Mouse (Mus musculus) ES-Bruce4 (cell line): Measurements from ENCODE around the gene Ccin. TPM values are rescaled to one million over a fixed set of nuclear protein-coding genes. Genes with fewer than 3 reads are reported as not detected.

Experiments
- H3K27ac ChIP-seq: 2 replicates; pipeline ENCODE4 v1.5.1; 2012; ENCODE audit warnings: low read length, inconsistent platforms; ENCODE audit not compliant: insufficient read depth
- H3K27me3 ChIP-seq: 2 replicates; pipeline ENCODE4 v1.6.1; 2012; ENCODE audit warnings: mild to moderate bottlenecking, low read length, inconsistent platforms; ENCODE audit not compliant: control insufficient read depth, poor library complexity, insufficient read depth, severe bottlenecking
- H3K36me3 ChIP-seq: 2 replicates; pipeline ENCODE4 v1.6.1; 2012; ENCODE audit warnings: inconsistent platforms, mild to moderate bottlenecking, low read length, moderate library complexity; ENCODE audit not compliant: control insufficient read depth, poor library complexity, insufficient read depth, severe bottlenecking
- H3K4me1 ChIP-seq: one replicate; pipeline ENCODE4 v1.8.1; 2011; ENCODE audit warnings: low read length; ENCODE audit not compliant: control insufficient read depth, insufficient read depth
- H3K4me3 ChIP-seq: 2 replicates; pipeline ENCODE4 v1.5.1; 2011; ENCODE audit warnings: low read depth, mild to moderate bottlenecking, low read length
- H3K9ac ChIP-seq: 2 replicates; pipeline ENCODE4 v1.6.1; 2012; ENCODE audit warnings: low read depth, mild to moderate bottlenecking, inconsistent platforms; ENCODE audit not compliant: poor library complexity, severe bottlenecking
- H3K9me3 ChIP-seq: replicated peaks from 2 replicates; pipeline ENCODE4 v1.6.1; 2012; ENCODE audit warnings: mild to moderate bottlenecking, low read length, inconsistent platforms; ENCODE audit not compliant: control insufficient read depth, poor library complexity, insufficient read depth, severe bottlenecking
- CTCF ChIP-seq: IDR thresholded peaks from one replicate; pipeline ENCODE4 v1.8.1; 2011; ENCODE audit warnings: low read depth, low read length
- EP300 ChIP-seq: IDR thresholded peaks from 2 replicates; pipeline ENCODE4 v1.6.1; 2011; ENCODE audit warnings: low read depth, low read length; ENCODE audit not compliant: insufficient read depth
- POLR2A ChIP-seq: IDR thresholded peaks from one replicate; pipeline ENCODE4 v1.8.1; 2011; ENCODE audit warnings: low read length; ENCODE audit not compliant: insufficient read depth
- polyA plus RNA-seq: library from polyadenylated mRNA; stranded (reverse); fragments of >200 nt; gene quantifications from 2 replicates; pipeline ENCODE4 v1.2.4, GENCODE M21; 2011; ENCODE audit warnings: low read depth; ENCODE audit not compliant: missing spikeins, insufficient read depth, insufficient read length

The Ccin gene
- polyA plus RNA-seq, 1 experiment, result not detected

- no peaks in the 10 kb centered on the region for H3K4me1 ChIP-seq
- H3K4me3 ChIP-seq, result no peak overlapping the region
- no peak overlapping the region for H3K27ac ChIP-seq
- no peaks in the 10 kb centered on the region for H3K27me3 ChIP-seq
- TF ChIP-seq POLR2A (no peak), CTCF (no peak), EP300 (no peak)
- H3K9me3 ChIP-seq, result no peaks in the 10 kb centered on the region
- no peak overlapping the region for H3K9ac ChIP-seq
- H3K36me3 ChIP-seq, result peaks cover 83% of the 10 kb centered on the region
Measured at GRCm38 (mm10) chr4:44022766-44023165, 39.5 kb downstream of the Ccin start.

GRCm38 (mm10) chr4:44023681-44024080 lies 40.4 kb downstream of the Ccin start:
- H3K9me3 ChIP-seq, result no peaks in the 10 kb centered on the region
- no peak overlapping the region for H3K27ac ChIP-seq
- peaks cover 78% of the 10 kb centered on the region for H3K36me3 ChIP-seq
- H3K27me3 ChIP-seq, result no peaks in the 10 kb centered on the region
- no peak overlapping the region for H3K4me3 ChIP-seq
- H3K9ac ChIP-seq, result no peak overlapping the region
- no peaks in the 10 kb centered on the region for H3K4me1 ChIP-seq
- TF ChIP-seq CTCF (no peak), EP300 (no peak), POLR2A (no peak)

DNA sequence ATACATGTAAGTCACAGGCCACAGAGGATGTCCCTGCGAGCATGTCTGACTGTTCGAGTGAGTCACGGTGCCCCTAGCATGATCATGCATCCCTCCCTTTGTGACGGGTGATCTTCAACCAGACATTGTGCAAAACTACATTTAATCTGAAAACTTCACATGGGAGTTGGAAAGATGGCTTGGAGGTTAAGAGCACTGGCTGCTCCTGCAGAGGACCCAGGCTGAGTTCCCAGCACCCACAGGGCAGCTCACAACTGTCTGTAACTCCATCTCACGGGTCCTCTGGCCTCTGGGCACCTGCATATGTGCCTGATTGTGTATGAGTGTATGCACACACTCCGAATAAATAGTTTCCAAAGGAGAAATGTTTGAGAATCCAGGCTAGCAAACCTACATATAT lies 41.0 kb downstream of the Ccin start:
- Histone ChIP-seq H3K9ac (no peak overlapping the region), H3K27ac (no peak overlapping the region), H3K4me3 (no peak overlapping the region), H3K27me3 (no peaks in the 10 kb centered on the region), H3K4me1 (no peaks in the 10 kb centered on the region), H3K36me3 (peaks cover 76% of the 10 kb centered on the region), H3K9me3 (no peaks in the 10 kb centered on the region)
- TF ChIP-seq EP300 (no peak), POLR2A (no peak), CTCF (no peak)

DNA sequence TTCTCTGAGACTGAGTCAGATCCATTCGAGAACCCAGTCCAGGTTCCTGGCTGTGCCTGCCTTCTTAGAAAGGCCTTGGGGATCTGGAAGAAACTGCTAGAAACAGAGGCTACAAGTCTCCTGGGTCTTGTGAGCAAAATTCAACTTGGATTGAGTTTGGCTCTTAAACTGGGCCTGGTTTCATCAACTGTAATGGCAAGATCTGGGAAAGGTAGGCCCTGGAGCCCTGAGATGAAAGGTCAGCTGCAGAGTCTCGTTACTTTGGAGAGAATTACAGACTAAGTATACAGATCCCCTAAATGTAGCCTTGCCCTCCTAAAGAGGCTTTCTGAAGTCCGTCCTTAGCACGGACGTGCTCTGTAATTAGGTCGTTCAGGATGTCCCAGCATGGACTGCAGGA lies 42.3 kb downstream of the Ccin start:
- no peak overlapping the region for H3K4me3 ChIP-seq
- no peaks in the 10 kb centered on the region for H3K9me3 ChIP-seq
- TF ChIP-seq POLR2A, result no peak
- TF ChIP-seq EP300, result no peak
- TF ChIP-seq CTCF, result no peak
- peaks cover 69% of the 10 kb centered on the region for H3K36me3 ChIP-seq
- H3K4me1 ChIP-seq, result no peaks in the 10 kb centered on the region
- no peak overlapping the region for H3K9ac ChIP-seq
- no peak overlapping the region for H3K27ac ChIP-seq
- no peaks in the 10 kb centered on the region for H3K27me3 ChIP-seq

- H3K4me1 ChIP-seq, result no peaks in the 10 kb centered on the region
- no peak overlapping the region for H3K9ac ChIP-seq
- H3K9me3 ChIP-seq, result no peaks in the 10 kb centered on the region
- peaks cover 58% of the 10 kb centered on the region for H3K36me3 ChIP-seq
- no peaks in the 10 kb centered on the region for H3K27me3 ChIP-seq
- TF ChIP-seq CTCF, result no peak
- TF ChIP-seq POLR2A, result no peak
- no peak for TF ChIP-seq EP300
- H3K27ac ChIP-seq, result no peak overlapping the region
- no peak overlapping the region for H3K4me3 ChIP-seq
Measured at GRCm38 (mm10) chr4:44028303-44029135, 45.2 kb downstream of the Ccin start.

GRCm38 (mm10) chr4:44029661-44030066 lies 46.4 kb downstream of the Ccin start:
- H3K9me3 ChIP-seq, result no peaks in the 10 kb centered on the region
- no peaks in the 10 kb centered on the region for H3K27me3 ChIP-seq
- no peaks in the 10 kb centered on the region for H3K4me1 ChIP-seq
- H3K9ac ChIP-seq, result no peak overlapping the region
- no peak for TF ChIP-seq CTCF
- no peak for TF ChIP-seq POLR2A
- TF ChIP-seq EP300, result no peak
- no peak overlapping the region for H3K4me3 ChIP-seq
- H3K36me3 ChIP-seq, result peaks cover 52% of the 10 kb centered on the region
- H3K27ac ChIP-seq, result no peak overlapping the region
